Mouse (Mus musculus) cortical plate, adult 2 months (tissue): ENCODE measurements around the gene Asb16. TPM values are rescaled to one million over a fixed set of nuclear protein-coding genes. Genes with fewer than 3 reads are reported as not detected.

Experiments
- H3K27ac ChIP-seq: fragments of 200-500 bp; 2 replicates; pipeline ENCODE4 v1.5.1; 2012; ENCODE audit warnings: low read length, control low read depth, inconsistent platforms; ENCODE audit not compliant: insufficient read depth
- H3K4me1 ChIP-seq: fragments of 200-500 bp; 2 replicates; pipeline ENCODE4 v1.6.1; 2011; ENCODE audit warnings: low read length; ENCODE audit not compliant: control insufficient read depth, insufficient read depth
- H3K4me3 ChIP-seq: fragments of 200-500 bp; 2 replicates; pipeline ENCODE4 v1.5.1; 2011; ENCODE audit warnings: mild to moderate bottlenecking, low read length, control low read depth; ENCODE audit not compliant: insufficient read depth
- CTCF ChIP-seq: fragments of 200-500 bp; IDR thresholded peaks from 2 replicates; pipeline ENCODE4 v1.5.1; 2011; ENCODE audit warnings: mild to moderate bottlenecking, control low read depth, low read length; ENCODE audit not compliant: insufficient read depth; ENCODE audit errors: extremely low read depth
- POLR2A ChIP-seq: fragments of 200-500 bp; IDR thresholded peaks from 2 replicates; pipeline ENCODE4 v1.6.1; 2011; ENCODE audit warnings: mild to moderate bottlenecking, low read length, control low read depth; ENCODE audit not compliant: insufficient read depth; ENCODE audit errors: extremely low read depth
- polyA plus RNA-seq: library from polyadenylated mRNA; depleted of rRNA; stranded (reverse); fragments of >200 nt; gene quantifications from 2 replicates; pipeline ENCODE4 v1.2.3, GENCODE M21; 2012

Gene Asb16
- polyA plus RNA-seq, 1 experiment: 2.2 TPM

DNA sequence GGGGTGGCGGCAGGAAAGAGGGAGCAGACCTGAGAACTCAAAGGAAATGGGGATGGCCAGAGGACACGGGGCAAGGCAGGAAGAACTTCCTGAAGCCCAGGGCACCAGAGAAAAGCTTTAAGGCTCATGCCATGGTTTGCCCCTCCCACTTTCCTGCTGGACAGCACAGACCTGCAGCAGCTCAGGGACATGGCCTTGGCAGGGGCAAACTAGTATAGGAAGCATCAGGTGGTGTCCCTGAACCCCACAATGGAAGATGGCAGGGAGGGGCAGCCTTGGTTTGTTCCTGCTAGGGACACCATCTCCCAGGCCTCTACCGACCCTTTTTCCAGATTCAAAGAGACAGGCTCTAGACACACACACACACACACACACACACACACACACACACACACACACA, 36.8 kb downstream of the Asb16 start:
- Histone ChIP-seq H3K4me1 (0 out of 2 replicates have a peak, but pooled peaks cover 1% of the 10 kb centered on the region), H3K4me3 (no peak overlapping the region), H3K27ac (no peak overlapping the region)
- TF ChIP-seq POLR2A: no peak
- no peak for TF ChIP-seq CTCF

GRCm38 (mm10) chr11:102308104-102308503, 39.6 kb downstream of the Asb16 start:
- TF ChIP-seq CTCF: no peak
- TF ChIP-seq POLR2A: no peak
- Histone ChIP-seq H3K4me1 (0 out of 2 replicates have a peak, but pooled peaks cover 1% of the 10 kb centered on the region), H3K4me3 (no peak overlapping the region), H3K27ac (no peak overlapping the region)

DNA sequence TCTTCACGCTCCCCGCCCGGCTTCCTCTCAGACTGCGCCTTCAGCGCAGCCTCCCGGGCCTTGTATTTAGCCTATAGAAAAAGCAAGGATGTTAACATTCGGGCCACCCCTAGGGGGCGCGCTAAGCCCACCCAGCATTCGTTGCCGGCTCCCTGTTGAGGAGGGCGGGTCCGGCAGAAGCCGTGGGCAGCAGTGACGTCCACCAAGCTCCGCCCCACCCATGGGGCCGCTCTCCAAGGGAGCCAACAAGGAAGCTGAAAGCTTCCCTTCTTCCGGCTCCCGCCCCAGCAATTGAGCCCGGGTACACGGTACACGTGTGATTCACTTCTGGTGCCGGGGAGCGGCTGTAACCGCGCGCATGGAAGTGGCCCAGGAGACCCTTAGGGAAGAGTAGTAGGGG, 40.4 kb downstream of the Asb16 start:
- 0 out of 2 replicates have a peak, but pooled peaks have one; percentile 42 for TF ChIP-seq POLR2A
- peak; percentile 85 for TF ChIP-seq CTCF
- H3K4me3 ChIP-seq: peak overlapping the region; percentile 6; the same call in 1 of the 2 replicates
- H3K27ac ChIP-seq: no peak overlapping the region
- H3K4me1 ChIP-seq: 0 out of 2 replicates have a peak, but pooled peaks cover 1% of the 10 kb centered on the region

GRCm38 (mm10) chr11:102309821-102310617, 41.5 kb downstream of the Asb16 start:
- no peak for TF ChIP-seq POLR2A
- TF ChIP-seq CTCF: no peak
- Histone ChIP-seq H3K27ac (no peak overlapping the region), H3K4me3 (no peak overlapping the region), H3K4me1 (0 out of 2 replicates have a peak, but pooled peaks cover 1% of the 10 kb centered on the region)

- H3K27ac ChIP-seq: no peak overlapping the region
- no peak overlapping the region for H3K4me3 ChIP-seq
- TF ChIP-seq POLR2A (no peak), CTCF (no peak)
- H3K4me1 ChIP-seq: 0 out of 2 replicates have a peak, but pooled peaks cover 3% of the 10 kb centered on the region
Measured at GRCm38 (mm10) chr11:102310768-102311695, 42.5 kb downstream of the Asb16 start.

DNA sequence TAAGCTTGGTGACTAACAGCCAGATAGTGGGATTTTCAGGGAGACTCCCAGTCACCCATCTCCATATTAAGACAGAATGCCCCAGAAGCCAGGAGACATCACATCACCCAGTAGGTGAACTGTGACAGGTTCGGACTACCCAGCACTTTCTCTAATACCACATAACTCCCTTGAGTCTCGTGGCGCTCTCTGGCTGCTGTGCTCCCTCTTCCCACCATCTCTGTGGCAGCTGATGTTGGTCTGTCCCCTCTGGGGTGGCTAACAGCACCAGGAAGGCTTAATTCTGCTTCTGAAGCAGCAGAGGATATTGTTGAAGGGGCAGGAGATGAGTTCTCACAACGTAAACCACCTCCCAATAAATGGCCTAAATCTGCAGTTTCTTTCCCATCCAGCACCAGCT, 43.4 kb downstream of the Asb16 start:
- Histone ChIP-seq H3K27ac (no peak overlapping the region), H3K4me3 (no peak overlapping the region), H3K4me1 (0 out of 2 replicates have a peak, but pooled peaks cover 3% of the 10 kb centered on the region)
- TF ChIP-seq CTCF: no peak
- no peak for TF ChIP-seq POLR2A

GRCm38 (mm10) chr11:102312586-102312985, 44.0 kb downstream of the Asb16 start:
- H3K4me1 ChIP-seq: 0 out of 2 replicates have a peak, but pooled peaks cover 3% of the 10 kb centered on the region
- no peak for TF ChIP-seq POLR2A
- no peak for TF ChIP-seq CTCF

DNA sequence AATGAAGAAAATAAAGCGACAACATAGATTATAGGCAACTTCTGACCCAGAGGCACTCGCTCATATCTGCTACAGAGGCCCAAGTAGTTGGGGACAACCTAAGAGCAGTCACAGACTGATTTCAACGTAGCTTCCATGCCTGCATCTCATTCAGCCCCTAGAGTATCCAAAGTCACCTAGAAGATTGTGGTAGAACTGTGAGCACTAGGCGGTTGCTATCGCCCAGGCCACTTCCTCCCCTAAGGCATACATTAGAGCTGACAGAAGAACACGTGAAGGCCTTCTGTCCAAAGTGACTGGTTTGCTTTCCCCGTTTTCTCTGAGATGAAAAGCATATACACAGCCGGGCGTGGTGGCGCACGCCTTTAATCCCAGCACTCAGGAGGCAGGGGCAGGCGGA, 45.8 kb downstream of the Asb16 start:
- TF ChIP-seq CTCF: no peak
- Histone ChIP-seq H3K4me1 (0 out of 2 replicates have a peak, but pooled peaks cover 3% of the 10 kb centered on the region), H3K4me3 (no peak overlapping the region), H3K27ac (no peak overlapping the region)

More at GRCm38 (mm10) chr11:102312586-102312985, 44.0 kb downstream of the Asb16 start:
- no peak overlapping the region for H3K4me3 ChIP-seq
- no peak overlapping the region for H3K27ac ChIP-seq

- peak overlapping the region; percentile 55 for H3K4me3 ChIP-seq
- TF ChIP-seq CTCF: no peak
- TF ChIP-seq POLR2A: no peak
- 0 out of 2 replicates have a peak, but pooled peaks cover 1% of the 10 kb centered on the region for H3K4me1 ChIP-seq
- peak overlapping the region; percentile 27; the same call in 1 of the 2 replicates for H3K27ac ChIP-seq
Measured at GRCm38 (mm10) chr11:102315690-102316571, 47.4 kb downstream of the Asb16 start.
